Mouse (Mus musculus) cerebellum, postnatal 25 days (tissue): Measurements from ENCODE around the gene Rnase1.

Experiments
- DNase-seq, 2 experiments: peaks; one replicate each; pipeline ENCODE4 v3.0.0; 2021; ENCODE audit warnings: mixed read lengths in 2 of 2

Gene Rnase1

DNA sequence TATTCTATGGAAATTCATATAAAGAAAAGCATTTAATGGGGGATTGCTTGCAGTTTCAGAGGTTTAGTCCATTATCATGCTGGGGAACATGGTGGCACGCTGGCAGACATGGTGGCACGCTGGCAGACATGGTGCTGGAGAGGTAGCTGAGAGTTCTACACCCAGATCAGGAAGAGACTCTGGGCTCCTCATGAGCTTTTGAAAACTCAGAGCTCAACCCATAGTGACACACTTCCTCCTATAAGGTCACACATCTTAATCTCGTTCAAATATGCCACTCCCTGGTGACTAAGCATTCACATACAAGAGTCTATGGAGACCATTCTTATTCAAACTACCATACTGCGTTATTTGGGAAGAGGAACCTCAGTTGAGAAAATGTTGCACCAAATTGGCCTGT, 14.2 kb downstream of the Rnase1 start:
- DNase-seq = no peak

GRCm38 (mm10) chr14:51131086-51131815, 15.3 kb downstream of the Rnase1 start:
- no peak for DNase-seq

DNA sequence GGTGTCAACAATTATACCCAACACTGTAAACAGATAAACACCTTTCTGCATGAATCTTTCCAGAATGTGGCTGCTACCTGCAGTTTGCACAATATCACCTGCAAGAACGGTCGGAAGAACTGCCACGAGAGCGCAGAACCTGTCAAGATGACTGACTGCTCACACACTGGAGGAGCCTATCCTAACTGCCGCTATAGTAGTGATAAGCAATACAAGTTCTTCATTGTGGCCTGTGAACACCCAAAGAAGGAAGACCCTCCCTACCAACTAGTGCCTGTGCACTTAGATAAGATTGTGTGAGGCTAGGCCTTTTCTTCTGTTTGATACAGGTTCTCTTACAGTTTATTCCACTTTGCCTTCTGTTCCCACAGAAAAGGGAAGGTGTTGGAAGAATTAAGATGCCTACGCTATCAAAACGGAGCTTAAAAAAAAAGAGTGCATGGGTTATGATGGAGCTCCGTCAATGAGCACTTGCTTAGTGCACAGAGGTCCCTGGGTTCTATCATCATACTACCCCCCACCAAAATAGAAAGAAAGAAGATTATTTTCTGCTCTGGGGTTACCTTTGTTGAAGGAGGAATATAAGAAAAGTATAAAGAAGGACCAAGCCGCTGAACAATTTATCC, 16.2 kb downstream of the Rnase1 start:
- DNase-seq = no peak

- no peak for DNase-seq
Observed at GRCm38 (mm10) chr14:51129624-51129975, 17.0 kb downstream of the Rnase1 start.

DNA sequence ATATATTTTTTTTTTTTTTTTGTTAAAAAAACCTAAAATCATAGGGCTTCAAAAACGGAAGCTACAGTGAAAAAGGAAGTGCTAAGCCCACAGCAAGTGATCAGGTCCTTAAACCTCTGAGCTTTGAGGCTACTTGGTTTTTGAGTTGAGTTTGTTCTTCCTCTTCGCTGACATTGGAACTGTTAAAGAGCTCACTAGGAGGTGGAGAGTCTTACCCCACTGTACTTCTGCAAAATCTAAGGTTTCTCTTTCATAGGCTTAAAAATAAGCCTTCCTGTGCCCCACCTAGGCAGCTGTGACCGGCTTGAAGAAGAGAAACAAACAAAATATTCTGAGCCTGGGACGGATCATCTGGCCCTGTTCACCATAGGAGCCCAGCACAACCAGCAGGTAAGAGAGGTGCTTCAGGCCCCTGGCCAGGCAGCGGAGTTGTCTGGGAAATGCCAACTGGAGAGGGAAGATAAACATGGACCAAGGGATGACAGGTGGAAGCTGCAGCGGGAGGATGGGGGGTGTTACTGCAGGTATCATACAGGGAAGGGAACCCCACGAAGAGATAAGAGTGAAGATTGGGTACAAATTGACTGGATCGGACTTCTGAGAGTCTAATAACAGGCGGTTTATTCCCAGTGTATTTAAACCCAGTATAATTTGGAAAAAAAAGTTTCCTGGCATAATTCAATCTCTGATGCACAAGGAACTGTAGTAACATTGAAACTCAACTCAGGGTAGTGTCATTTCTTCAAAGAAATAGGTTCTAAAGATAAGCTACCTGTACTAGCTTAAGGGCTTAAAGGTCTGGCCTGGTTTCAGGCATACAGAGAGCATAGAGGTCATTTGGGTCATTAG, 17.6 kb downstream of the Rnase1 start:
- DNase-seq = no peak

- DNase-seq = no peak
Observed at GRCm38 (mm10) chr14:51127648-51128258, 18.8 kb downstream of the Rnase1 start.

DNA sequence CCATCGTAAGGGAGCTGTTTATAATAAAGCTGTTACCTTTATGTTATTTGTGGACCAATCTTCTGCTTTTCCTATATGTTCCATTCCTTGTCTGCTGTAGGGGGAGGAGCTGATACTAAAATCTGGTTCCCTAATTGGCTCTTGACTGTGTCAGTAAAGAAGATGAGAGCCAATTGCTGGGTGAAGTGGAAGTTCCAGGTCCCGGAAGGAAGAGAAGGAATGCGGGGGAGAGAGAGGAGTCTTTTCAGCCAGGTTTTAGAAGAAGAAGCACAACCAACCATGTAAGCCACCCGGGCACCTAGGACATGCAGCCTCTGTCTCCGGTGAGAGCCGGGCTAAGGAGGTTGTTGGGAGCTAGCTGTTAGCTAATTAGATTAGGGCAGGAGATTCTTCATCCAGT, 20.9 kb downstream of the Rnase1 start:
- DNase-seq = no peak

- DNase-seq = no peak
Observed at GRCm38 (mm10) chr14:51113916-51114560, 32.5 kb downstream of the Rnase1 start, which contains the start of gene Eddm3b. Gene Eddm3b, plus strand, starts transcription at chr14:51114426.

DNA sequence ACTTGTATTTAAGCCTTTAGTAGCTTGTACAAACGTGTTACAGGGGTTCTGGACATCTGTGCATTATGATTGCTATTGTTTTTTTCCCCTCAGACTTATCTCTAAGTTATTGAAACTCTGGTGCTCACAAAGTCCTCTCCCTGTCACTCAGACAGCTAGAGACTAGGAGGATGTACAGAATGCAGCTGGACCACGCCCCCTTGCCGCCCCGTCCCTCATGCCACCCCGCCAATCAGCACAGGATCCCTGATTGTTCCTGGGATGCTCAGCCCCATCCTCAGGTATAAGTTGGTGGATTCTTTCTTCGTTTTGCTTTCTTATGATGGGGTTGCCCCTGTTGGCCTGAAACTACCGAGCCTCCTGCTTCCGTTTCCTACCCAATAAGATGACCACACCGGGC, 33.1 kb downstream of the Rnase1 start:
- DNase-seq = no peak

DNA sequence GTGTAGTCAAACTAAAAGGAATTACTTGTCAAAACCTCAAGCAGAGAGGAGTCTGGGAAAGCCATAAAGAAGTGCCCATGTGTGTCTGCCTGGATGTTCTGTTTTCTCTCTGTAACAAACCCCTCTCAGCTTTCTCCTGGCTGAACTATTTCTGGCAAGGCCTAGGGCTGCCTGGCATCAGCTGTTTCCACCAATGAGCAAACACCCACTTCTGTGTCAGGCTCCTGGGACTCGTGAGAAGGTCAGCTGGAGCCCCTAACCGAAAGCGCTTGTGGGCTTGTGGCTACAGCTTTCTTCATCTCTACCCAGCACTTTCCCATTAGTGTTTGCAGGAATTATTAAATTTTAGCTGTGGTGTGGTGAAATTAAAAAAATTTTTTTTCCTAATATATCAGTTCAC, 34.6 kb downstream of the Rnase1 start:
- DNase-seq = no peak

- no peak for DNase-seq
Observed at GRCm38 (mm10) chr14:51106449-51106967, 40.1 kb downstream of the Rnase1 start.

DNA sequence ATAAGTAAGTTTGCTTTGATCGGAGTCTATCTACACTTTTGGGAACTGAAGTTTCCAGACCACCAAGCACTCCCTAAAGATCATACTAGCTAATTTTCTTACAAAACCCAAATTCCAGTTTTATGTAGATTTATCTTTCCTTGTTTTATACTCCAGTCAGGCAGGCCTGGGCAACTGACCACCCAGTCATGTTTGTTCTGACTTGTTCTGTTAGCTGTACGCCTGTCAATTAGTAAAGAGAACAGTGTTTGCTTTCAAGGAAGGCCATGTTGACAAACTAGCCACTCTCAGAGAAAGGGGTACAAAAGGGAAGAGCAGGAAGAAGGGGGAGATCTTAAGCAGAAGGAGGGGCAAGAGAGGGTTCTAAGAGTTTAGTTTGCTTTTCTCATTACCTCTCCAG, 42.2 kb downstream of the Rnase1 start:
- no peak for DNase-seq

DNA sequence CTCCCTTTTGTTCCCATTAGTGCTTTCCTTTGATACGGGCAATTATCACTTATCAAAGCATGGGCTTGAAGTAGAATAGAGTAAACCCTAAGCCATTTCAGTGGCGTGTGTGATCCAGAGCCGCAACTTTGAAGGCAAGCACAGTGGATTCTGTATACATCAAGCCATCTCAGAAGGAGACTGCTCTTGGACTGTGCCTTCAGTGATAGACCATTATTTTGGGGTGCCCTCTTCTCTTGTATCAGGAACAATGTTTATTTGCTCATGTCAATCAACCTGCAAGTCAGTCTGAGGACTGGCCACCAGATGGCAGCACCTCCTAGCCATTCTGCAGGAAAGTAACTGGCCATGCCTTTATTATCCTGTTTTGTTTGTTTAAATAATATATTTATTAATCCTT, 43.4 kb downstream of the Rnase1 start:
- DNase-seq = peak; percentile 73 to 85

- no peak for DNase-seq
Observed at GRCm38 (mm10) chr14:51101284-51101683, 45.3 kb downstream of the Rnase1 start.

DNA sequence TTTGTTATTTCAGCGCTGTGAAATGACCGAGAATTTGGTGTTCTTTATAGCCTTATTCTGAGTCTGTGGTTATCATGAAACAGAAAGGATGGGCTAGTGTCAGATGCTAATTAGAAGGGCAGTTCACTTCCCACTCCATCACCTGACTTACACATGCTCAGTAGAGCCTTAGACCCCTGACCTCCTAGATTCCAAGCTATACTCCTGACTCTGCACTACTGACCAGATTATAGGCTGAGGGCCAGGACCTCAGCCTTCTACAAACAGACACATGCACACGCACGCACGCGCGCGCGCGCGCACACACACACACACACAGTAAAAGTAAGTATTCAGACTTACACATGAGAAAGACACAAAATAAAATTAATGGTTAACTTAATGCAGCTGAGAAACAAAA, 47.7 kb downstream of the Rnase1 start:
- no peak for DNase-seq

GRCm38 (mm10) chr14:51098300-51098699, 48.3 kb downstream of the Rnase1 start:
- peak; percentile 71 to 84 for DNase-seq

- DNase-seq = no peak
Observed at GRCm38 (mm10) chr14:51095736-51096524, 50.7 kb downstream of the Rnase1 start.
